Mouse (Mus musculus) embryonic facial prominence, embryonic 11.5 days (tissue): Measurements from ENCODE around the gene Grin1. TPM values are rescaled to one million over a fixed set of nuclear protein-coding genes. Genes with fewer than 3 reads are reported as not detected.

Experiments
- ATAC-seq: fragments of 200-750 bp; cut with Nextera tagmentation; replicated peaks from 2 replicates; pipeline ENCODE4 v1.8.0; 2017; ENCODE audit warnings: low read depth; ENCODE audit not compliant: insufficient number of reproducible peaks, low FRiP score, low TSS enrichment
- DNase-seq: peaks from one replicate; pipeline ENCODE4 v3.0.0-alpha.2; 2015; ENCODE audit warnings: low spot score
- H3K27ac ChIP-seq: fragments of 300-500 bp; sonication (generic); replicated peaks from 2 replicates; pipeline ENCODE4 v1.5.1; 2014; ENCODE audit warnings: mild to moderate bottlenecking, low read depth, low read length, control low read depth
- H3K27me3 ChIP-seq: fragments of 300-500 bp; sonication (generic); 2 replicates; pipeline ENCODE4 v1.6.1; 2014; ENCODE audit warnings: mild to moderate bottlenecking, low read length, moderate library complexity, mixed read lengths; ENCODE audit not compliant: control insufficient read depth, insufficient read depth
- H3K36me3 ChIP-seq: fragments of 300-500 bp; sonication (generic); replicated peaks from 2 replicates; pipeline ENCODE4 v1.6.1; 2014; ENCODE audit warnings: low read depth, mild to moderate bottlenecking, low read length, moderate library complexity, mixed read lengths; ENCODE audit not compliant: control insufficient read depth, insufficient read depth
- H3K4me1 ChIP-seq: fragments of 300-500 bp; sonication (generic); 2 replicates; pipeline ENCODE4 v1.6.1; 2014; ENCODE audit warnings: low read length, mixed read lengths; ENCODE audit not compliant: control insufficient read depth, insufficient read depth
- H3K4me2 ChIP-seq: fragments of 300-500 bp; sonication (generic); 2 replicates; pipeline ENCODE4 v1.6.1; 2014; ENCODE audit warnings: low read depth, mild to moderate bottlenecking, control low read depth, low read length, moderate library complexity
- H3K4me3 ChIP-seq: fragments of 300-500 bp; sonication (generic); 2 replicates; pipeline ENCODE4 v1.5.1; 2014; ENCODE audit warnings: low read depth, low read length, control low read depth
- H3K9ac ChIP-seq: fragments of 300-500 bp; sonication (generic); replicated peaks from 2 replicates; pipeline ENCODE4 v1.6.1; 2014; ENCODE audit warnings: mild to moderate bottlenecking, control low read depth, low read length
- H3K9me3 ChIP-seq: fragments of 300-500 bp; sonication (generic); replicated peaks from 2 replicates; pipeline ENCODE4 v1.6.1; 2016; ENCODE audit warnings: mild to moderate bottlenecking, low read length, inconsistent platforms, mixed read lengths; ENCODE audit not compliant: control insufficient read depth
- WGBS: fragments of 180-500 bp; shearing (Covaris S2); extraction: QIAGEN DNeasy Blood & Tissue Kit; methylation state at CpG from one replicate; pipeline ENCODE4 v1.1.7; 2014; 5-methylcytosine and 5-hydroxymethylcytosine counted together
- polyA plus RNA-seq: library from polyadenylated mRNA; unstranded; fragments of >200 nt; fragmentation: Nextera tagmentation; extraction: Ambion mirVana; gene quantifications from 2 replicates; pipeline ENCODE4 v1.2.1, GENCODE M21; 2014

Gene Grin1
- polyA plus RNA-seq, 1 experiment from 2014 or later, result 1.6 TPM

DNA sequence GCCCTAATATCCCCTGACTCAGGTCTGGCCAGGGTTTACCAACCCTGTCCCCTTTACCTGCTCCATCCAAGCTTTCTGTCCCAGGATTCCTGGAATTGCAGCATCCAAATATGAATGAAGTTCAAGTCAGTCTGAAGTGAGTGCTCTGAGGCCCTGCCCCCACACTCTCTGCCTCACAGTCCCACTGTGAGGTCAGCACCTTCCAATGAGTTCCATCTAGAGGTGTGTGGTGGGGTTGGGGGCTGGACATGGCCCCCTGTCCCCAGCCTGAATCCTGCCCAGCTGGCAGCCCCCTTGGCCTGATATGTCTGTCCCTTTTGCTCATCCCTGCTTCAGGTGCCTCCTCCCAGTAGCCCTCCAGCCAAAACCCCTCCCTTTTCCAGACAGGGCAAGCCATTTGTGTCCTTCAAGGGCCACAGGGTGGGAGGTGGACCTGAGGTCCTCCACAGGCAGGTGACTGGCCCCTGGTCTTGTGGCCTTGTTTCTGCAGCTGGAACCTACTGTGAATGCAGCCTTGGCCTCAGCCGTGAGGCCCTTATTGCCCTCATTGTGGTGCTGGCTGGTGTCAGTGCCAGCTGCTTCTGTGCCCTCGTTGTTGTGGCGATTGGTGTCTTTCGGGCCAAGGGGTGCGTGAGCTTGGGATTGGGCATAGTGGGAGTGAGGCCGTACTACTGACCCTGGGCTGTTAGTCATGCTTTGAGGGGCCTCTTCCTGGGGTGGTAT is 30.9 kb downstream of the Grin1 start, which contains the start of gene Tmem210:
Gene Tmem210 (plus strand): TSS at position 219 of the 723 bp plus-strand sequence.
- Histone ChIP-seq H3K4me2 (no peak within 1 kb of the TSS), H3K27ac (no peak within 1 kb of the TSS), H3K9me3 (no peaks in the 10 kb centered on the region), H3K9ac (no peak within 1 kb of the TSS), H3K27me3 (peaks cover 52% of the 10 kb centered on the region), H3K4me3 (no peak within 1 kb of the TSS), H3K4me1 (peaks cover 3% of the 10 kb centered on the region; the same call in 1 of the 2 replicates), H3K36me3 (peaks cover 6% of the 10 kb centered on the region)
- ATAC-seq, result no peak
- no peak for DNase-seq
- 87% methylated on average over 6 of the region's 6 CpGs for WGBS

DNA sequence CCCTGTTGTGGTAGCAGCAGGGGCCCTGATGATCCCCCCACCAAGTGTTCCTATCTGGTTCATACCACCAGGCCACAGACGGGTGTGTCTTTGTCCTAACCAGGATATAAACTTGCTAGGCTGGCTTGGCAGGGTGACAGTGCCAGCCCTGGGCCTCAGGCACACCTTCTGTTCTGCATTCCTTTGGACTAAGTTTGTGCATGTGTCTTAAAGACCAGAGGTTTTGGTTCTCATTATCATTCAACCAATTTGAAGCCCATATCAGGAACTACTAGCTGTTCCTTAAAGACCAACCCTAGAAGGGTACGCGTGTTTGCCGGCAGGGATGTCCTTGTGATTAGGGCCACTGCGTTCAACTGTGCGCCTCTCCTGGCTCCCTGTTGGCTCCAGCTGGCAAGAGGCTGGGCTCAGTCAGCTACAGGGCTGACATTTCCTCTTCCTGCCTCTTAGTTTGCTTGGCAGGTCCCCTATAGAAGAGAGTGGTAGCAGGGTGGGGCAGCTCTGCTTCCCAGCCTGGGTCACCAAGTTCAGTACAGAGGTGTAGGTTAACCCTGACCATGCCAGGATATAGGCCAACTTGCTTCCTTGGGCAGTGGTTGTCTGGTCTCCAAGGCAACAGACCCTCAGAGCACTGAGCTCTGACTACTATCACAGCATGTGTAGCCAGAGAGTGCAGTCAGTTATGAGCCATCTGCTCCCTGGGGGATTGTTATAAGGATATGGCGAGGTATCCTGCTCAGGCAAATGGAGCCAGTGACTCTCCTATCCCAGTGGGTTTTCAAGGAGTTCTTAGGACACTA is 31.9 kb downstream of the Grin1 start:
- H3K36me3 ChIP-seq, result peaks cover 7% of the 10 kb centered on the region
- H3K27me3 ChIP-seq, result peaks cover 41% of the 10 kb centered on the region
- H3K4me3 ChIP-seq, result no peak overlapping the region
- H3K27ac ChIP-seq, result no peak overlapping the region
- no peak for ATAC-seq
- H3K4me1 ChIP-seq, result peaks cover 2% of the 10 kb centered on the region; the same call in 1 of the 2 replicates
- 55% methylated on average over 7 of the region's 7 CpGs for WGBS
- H3K9ac ChIP-seq, result no peak overlapping the region
- H3K9me3 ChIP-seq, result no peaks in the 10 kb centered on the region
- DNase-seq, result no peak
- H3K4me2 ChIP-seq, result no peak overlapping the region

GRCm38 (mm10) chr2:25286314-25286713 is 32.7 kb downstream of the Grin1 start:
- Histone ChIP-seq H3K27me3 (peaks cover 34% of the 10 kb centered on the region), H3K36me3 (peaks cover 10% of the 10 kb centered on the region), H3K4me2 (no peak overlapping the region), H3K4me3 (no peak overlapping the region), H3K27ac (no peak overlapping the region), H3K9me3 (no peaks in the 10 kb centered on the region), H3K4me1 (no peaks in the 10 kb centered on the region), H3K9ac (no peak overlapping the region)
- 83% methylated on average over 1 of the region's 1 CpGs for WGBS
- DNase-seq (no peak), ATAC-seq (no peak)

DNA sequence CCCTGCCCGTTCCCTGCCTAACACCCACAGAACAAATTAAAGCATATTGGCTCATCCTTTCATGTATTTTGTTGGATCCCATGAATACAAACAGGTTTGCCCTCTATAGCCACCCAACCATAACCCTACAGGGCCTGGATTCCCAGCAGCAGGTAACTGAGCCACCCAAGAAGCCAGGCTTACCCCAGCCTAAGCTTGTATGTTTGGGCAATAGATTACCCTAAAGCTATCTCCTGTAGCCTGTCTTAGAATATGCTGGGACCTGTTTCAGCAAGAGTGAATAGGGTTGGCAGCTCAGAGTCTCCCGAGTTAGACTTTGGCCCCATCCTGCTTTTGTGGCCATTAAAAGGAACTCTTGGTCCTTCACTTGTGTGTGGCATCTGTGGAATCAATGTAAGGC is 33.4 kb downstream of the Grin1 start:
- Histone ChIP-seq H3K9ac (no peak overlapping the region), H3K27ac (no peak overlapping the region), H3K27me3 (peaks cover 26% of the 10 kb centered on the region), H3K4me3 (no peak overlapping the region), H3K9me3 (no peaks in the 10 kb centered on the region), H3K4me1 (no peaks in the 10 kb centered on the region), H3K4me2 (no peak overlapping the region), H3K36me3 (peaks cover 11% of the 10 kb centered on the region)
- ATAC-seq (no peak), DNase-seq (no peak)
- WGBS, result 96% methylated on average over 2 of the region's 2 CpGs

GRCm38 (mm10) chr2:25278928-25279882 is 39.8 kb downstream of the Grin1 start:
- WGBS, result 65% methylated on average over 13 of the region's 13 CpGs
- H3K36me3 ChIP-seq, result peaks cover 25% of the 10 kb centered on the region

GRCm38 (mm10) chr2:25273010-25273409 is 46.0 kb downstream of the Grin1 start:
- ATAC-seq, result no peak
- H3K9me3 ChIP-seq, result no peaks in the 10 kb centered on the region
- 42% methylated on average over 16 of the region's 16 CpGs for WGBS
- H3K4me1 ChIP-seq, result peaks cover 4% of the 10 kb centered on the region; the same call in 1 of the 2 replicates
- H3K9ac ChIP-seq, result peak overlapping the region; percentile 87
- H3K4me2 ChIP-seq, result peak overlapping the region; percentile 90
- no peak overlapping the region for H3K27ac ChIP-seq
- H3K27me3 ChIP-seq, result no peaks in the 10 kb centered on the region
- H3K4me3 ChIP-seq, result peak overlapping the region; percentile 94
- H3K36me3 ChIP-seq, result peaks cover 10% of the 10 kb centered on the region
- no peak for DNase-seq

More at GRCm38 (mm10) chr2:25278928-25279882, 39.8 kb downstream of the Grin1 start:
- Histone ChIP-seq H3K27ac (no peak overlapping the region), H3K4me2 (no peak overlapping the region), H3K27me3 (no peaks in the 10 kb centered on the region), H3K4me1 (no peaks in the 10 kb centered on the region), H3K9ac (no peak overlapping the region), H3K9me3 (no peaks in the 10 kb centered on the region), H3K4me3 (no peak overlapping the region)
- no peak for ATAC-seq
- peak; percentile 88 for DNase-seq

GRCm38 (mm10) chr2:25272515-25272914 is 46.5 kb downstream of the Grin1 start:
- no peak for DNase-seq
- Histone ChIP-seq H3K4me1 (peaks cover 4% of the 10 kb centered on the region; the same call in 1 of the 2 replicates), H3K9ac (peak overlapping the region; percentile 87), H3K27me3 (no peaks in the 10 kb centered on the region), H3K4me2 (peak overlapping the region; percentile 90), H3K36me3 (peaks cover 7% of the 10 kb centered on the region), H3K9me3 (no peaks in the 10 kb centered on the region), H3K4me3 (peak overlapping the region; percentile 94), H3K27ac (no peak overlapping the region; the same call in 1 of the 2 replicates)
- ATAC-seq, result peak; percentile 56
- under 1% methylated on average over 29 of the region's 29 CpGs for WGBS
